Mouse (Mus musculus): ENCODE data around the gene Kcne2.
A peak's percentile ranks its signal among the peaks of the same experiment; 100 is the strongest.

Gene Kcne2

GRCm38 (mm10) chr16:92313953-92314741 lies 22.0 kb downstream of the Kcne2 start:
- DNase-seq, result peak; percentile 28 to 45

GRCm38 (mm10) chr16:92316049-92316738 lies 24.0 kb downstream of the Kcne2 start:
- DNase-seq, result no peak

GRCm38 (mm10) chr16:92319353-92320109 lies 27.3 kb downstream of the Kcne2 start:
- DNase-seq, result peak in 1 of 2 experiments; percentile 71

GRCm38 (mm10) chr16:92320361-92320760 lies 28.2 kb downstream of the Kcne2 start:
- DNase-seq, result no peak

GRCm38 (mm10) chr16:92321341-92321740 lies 29.2 kb downstream of the Kcne2 start, which contains the start of gene Fam243:
TSS of gene Fam243 (minus strand) at chr16:92321441.
- no peak for DNase-seq

- DNase-seq, result no peak
Measured at GRCm38 (mm10) chr16:92324309-92325061, 32.3 kb downstream of the Kcne2 start.

GRCm38 (mm10) chr16:92325062-92325406 lies 32.8 kb downstream of the Kcne2 start:
- no peak for DNase-seq

GRCm38 (mm10) chr16:92327911-92328310 lies 35.7 kb downstream of the Kcne2 start:
- no peak for DNase-seq

- no peak for DNase-seq
Measured at GRCm38 (mm10) chr16:92330966-92331365, 38.8 kb downstream of the Kcne2 start.

GRCm38 (mm10) chr16:92334600-92334999 lies 42.4 kb downstream of the Kcne2 start:
- no peak for DNase-seq

GRCm38 (mm10) chr16:92336280-92336679 lies 44.1 kb downstream of the Kcne2 start:
- DNase-seq, result peak; percentile 83 to 87

GRCm38 (mm10) chr16:92340612-92341511 lies 48.7 kb downstream of the Kcne2 start:
- DNase-seq, result peak; percentile 59 to 85

GRCm38 (mm10) chr16:92345177-92345576 lies 53.0 kb downstream of the Kcne2 start:
- no peak for DNase-seq

- DNase-seq, result no peak
Measured at GRCm38 (mm10) chr16:92346297-92346916, 54.2 kb downstream of the Kcne2 start.

Measured in kidney, postnatal 36 days (tissue).